Mouse (Mus musculus): ENCODE measurements around the gene Timeless.

DNA sequence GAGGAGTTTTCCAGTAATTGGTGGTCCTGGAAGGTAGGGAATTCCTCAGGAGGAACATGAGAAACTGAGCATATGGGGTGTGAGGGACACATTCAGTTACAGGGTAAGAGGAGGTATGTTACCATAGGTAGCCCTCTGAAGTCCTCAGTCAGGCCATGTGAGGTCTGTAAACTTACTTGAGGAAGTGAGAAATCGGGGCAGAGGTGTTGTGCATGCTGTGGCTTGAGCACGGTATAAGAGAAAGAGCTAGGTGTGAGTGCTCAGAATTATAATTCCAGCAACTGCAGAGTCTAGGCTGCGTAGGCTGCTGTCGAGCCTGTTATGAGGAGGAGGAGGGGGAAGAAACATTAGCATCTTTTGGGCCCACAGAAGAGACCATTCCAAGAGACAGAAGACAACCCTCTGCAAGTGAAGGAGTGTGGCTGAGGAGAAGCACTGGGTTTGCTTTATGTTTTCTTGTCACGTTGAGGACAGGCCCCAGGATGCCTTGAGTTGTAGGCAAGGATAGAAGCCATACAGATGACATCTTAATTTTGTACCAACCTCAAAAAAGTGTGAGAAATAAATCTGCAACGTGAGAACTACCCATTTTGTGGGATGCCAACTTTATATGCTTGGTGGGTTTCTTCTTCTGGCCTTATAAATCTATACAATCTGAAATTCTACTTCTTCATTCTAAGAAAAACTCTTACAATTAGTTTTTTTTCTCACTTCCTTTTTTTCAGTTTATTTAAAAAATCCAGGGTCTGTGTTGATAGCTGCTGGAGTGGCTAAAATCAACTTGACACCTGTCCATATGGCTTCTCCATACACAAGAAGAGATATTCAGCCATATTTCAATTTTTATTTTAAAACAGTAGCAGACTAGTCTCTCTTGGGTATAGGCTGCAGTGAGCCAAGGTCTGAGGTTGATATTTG, 31.8 kb downstream of the Timeless start:
- TF ChIP-seq CTCF (IDR thresholded peaks at IDR 0.05; ENCODE audit: low read depth, low read length) (no peak), POLR2A (IDR thresholded peaks at IDR 0.05; ENCODE audit: extremely low read depth, insufficient read depth, low read length) (no peak)

All from liver, adult 2 months (tissue).